Mouse (Mus musculus): ENCODE results near the gene Tmx1.

- TF ChIP-seq CTCF (IDR thresholded peaks at IDR 0.05; ENCODE audit: low read depth) (no peak), EP300 (IDR thresholded peaks at IDR 0.05; ENCODE audit: low read depth) (no peak)
Observed at GRCm38 (mm10) chr12:70476884-70477576, 24.1 kb downstream of the Tmx1 start.
